Mouse (Mus musculus) heart, adult 2 months (tissue): ENCODE measurements at regions not wholly inside any gene's neighbourhood (a gene's known extent, or its start where the extent isn't known, plus 50 kb on each side); places are given as distances from the start of the nearest gene placed in this dataset.

Experiments used
- DNase-seq, 2 experiments: peaks; one replicate each; pipeline ENCODE4 v3.0.0; 2021
- H3K27ac ChIP-seq: fragments of 200-600 bp; 2 replicates; pipeline ENCODE4 v1.8.1; 2022
- H3K27me3 ChIP-seq: fragments of 200-500 bp; 2 replicates; pipeline ENCODE4 v1.6.1; 2012; ENCODE audit warnings: mild to moderate bottlenecking, low read length, inconsistent platforms, mixed read lengths; ENCODE audit not compliant: control insufficient read depth, insufficient read depth
- H3K36me3 ChIP-seq: fragments of 200-500 bp; 2 replicates; pipeline ENCODE4 v1.6.1; 2012; ENCODE audit warnings: low read length, inconsistent platforms; ENCODE audit not compliant: control insufficient read depth, insufficient read depth
- H3K4me1 ChIP-seq: fragments of 200-500 bp; 2 replicates; pipeline ENCODE4 v1.6.1; 2011; ENCODE audit warnings: low read length; ENCODE audit not compliant: control insufficient read depth, insufficient read depth
- H3K4me3 ChIP-seq: fragments of 200-600 bp; 2 replicates; pipeline ENCODE4 v1.8.1; 2022
- H3K79me2 ChIP-seq: fragments of 200-500 bp; replicated peaks from 2 replicates; pipeline ENCODE4 v1.6.1; 2012; ENCODE audit warnings: mild to moderate bottlenecking, inconsistent platforms, low read length, moderate library complexity, mixed read lengths; ENCODE audit not compliant: control insufficient read depth, insufficient read depth
- H3K9ac ChIP-seq: fragments of 200-500 bp; 2 replicates; pipeline ENCODE4 v1.6.1; 2012; ENCODE audit warnings: low read depth, mild to moderate bottlenecking, control low read depth, inconsistent platforms, low read length, mixed read lengths
- CTCF ChIP-seq: fragments of 200-600 bp; IDR thresholded peaks from 2 replicates; pipeline ENCODE4 v1.8.1; 2022; ENCODE audit warnings: antibody characterized with exemption, mild to moderate bottlenecking, moderate library complexity
- EP300 ChIP-seq: fragments of 200-500 bp; IDR thresholded peaks from 2 replicates; pipeline ENCODE4 v1.6.1; 2011; ENCODE audit warnings: low read depth, low read length, control low read depth; ENCODE audit not compliant: insufficient read depth
- POLR2A ChIP-seq: fragments of 200-500 bp; IDR thresholded peaks from 2 replicates; pipeline ENCODE4 v1.6.1; 2011; ENCODE audit warnings: mild to moderate bottlenecking, low read depth, low read length, control low read depth; ENCODE audit not compliant: insufficient read depth
- WGBS: fragments of 180-500 bp; shearing (Covaris S2); methylation state at CpG from one replicate; pipeline ENCODE4 v1.1.7; 2018; 5-methylcytosine and 5-hydroxymethylcytosine counted together
- intact Hi-C: fragments of 180-260 bp; cut with DNase I; formaldehyde crosslinking; loops from one replicate; pipeline ENCODE4 v1.15.1; 2025

GRCm38 (mm10) chr5:35176112-35176848 is 70.7 kb upstream of the Lrpap1 start:
- H3K27ac ChIP-seq = no peak overlapping the region
- no peak overlapping the region for H3K9ac ChIP-seq
- no peak overlapping the region for H3K4me3 ChIP-seq
- H3K27me3 ChIP-seq = no peaks in the 10 kb centered on the region
- intact Hi-C loops = no loop called here
- H3K79me2 ChIP-seq = no peaks in the 10 kb centered on the region
- H3K4me1 ChIP-seq = no peaks in the 10 kb centered on the region
- H3K36me3 ChIP-seq = no peaks in the 10 kb centered on the region
- TF ChIP-seq CTCF (no peak), EP300 (no peak), POLR2A (no peak)
- 61% methylated on average over 13 of the region's 13 CpGs for WGBS
- DNase-seq = no peak

GRCm38 (mm10) chr5:35174318-35174717 is 68.8 kb upstream of the Lrpap1 start:
- 64% methylated on average over 4 of the region's 4 CpGs for WGBS
- TF ChIP-seq EP300 (no peak), POLR2A (no peak), CTCF (no peak)
- no peaks in the 10 kb centered on the region for H3K36me3 ChIP-seq
- no peaks in the 10 kb centered on the region for H3K79me2 ChIP-seq
- H3K27me3 ChIP-seq = no peaks in the 10 kb centered on the region
- intact Hi-C loops = no loop called here
- H3K4me3 ChIP-seq = no peak overlapping the region
- no peaks in the 10 kb centered on the region for H3K4me1 ChIP-seq
- H3K27ac ChIP-seq = no peak overlapping the region
- no peak overlapping the region for H3K9ac ChIP-seq
- no peak for DNase-seq

GRCm38 (mm10) chr5:35171336-35171735 is 65.8 kb upstream of the Lrpap1 start:
- Histone ChIP-seq H3K79me2 (no peaks in the 10 kb centered on the region), H3K4me1 (no peaks in the 10 kb centered on the region), H3K36me3 (no peaks in the 10 kb centered on the region), H3K27me3 (no peaks in the 10 kb centered on the region), H3K9ac (no peak overlapping the region), H3K27ac (no peak overlapping the region), H3K4me3 (no peak overlapping the region)
- DNase-seq = no peak
- WGBS = 58% methylated on average over 3 of the region's 3 CpGs
- intact Hi-C loops = no loop called here
- TF ChIP-seq CTCF (no peak), POLR2A (no peak), EP300 (no peak)

GRCm38 (mm10) chr5:35170369-35171130 is 65.0 kb upstream of the Lrpap1 start:
- Histone ChIP-seq H3K4me1 (no peaks in the 10 kb centered on the region), H3K36me3 (no peaks in the 10 kb centered on the region), H3K9ac (no peak overlapping the region), H3K4me3 (no peak overlapping the region), H3K27ac (no peak overlapping the region), H3K27me3 (no peaks in the 10 kb centered on the region), H3K79me2 (no peaks in the 10 kb centered on the region)
- WGBS = 79% methylated on average over 11 of the region's 11 CpGs
- DNase-seq = no peak
- intact Hi-C loops = no loop called here
- TF ChIP-seq POLR2A (no peak), CTCF (no peak), EP300 (no peak)

- H3K79me2 ChIP-seq = no peaks in the 10 kb centered on the region
- DNase-seq = no peak
- no peak for TF ChIP-seq CTCF
- TF ChIP-seq POLR2A = no peak
- no peak for TF ChIP-seq EP300
- H3K27ac ChIP-seq = no peak overlapping the region
- no peaks in the 10 kb centered on the region for H3K36me3 ChIP-seq
- H3K4me3 ChIP-seq = no peak overlapping the region
- WGBS = 70% methylated on average over 7 of the region's 7 CpGs
- intact Hi-C loops = no loop called here
- no peaks in the 10 kb centered on the region for H3K27me3 ChIP-seq
- H3K4me1 ChIP-seq = no peaks in the 10 kb centered on the region
- H3K9ac ChIP-seq = no peak overlapping the region
Measured at GRCm38 (mm10) chr5:35169614-35170293, 64.2 kb upstream of the Lrpap1 start.

GRCm38 (mm10) chr5:35168853-35169252 is 63.3 kb upstream of the Lrpap1 start:
- intact Hi-C loops = no loop called here
- no peak overlapping the region for H3K9ac ChIP-seq
- no peaks in the 10 kb centered on the region for H3K27me3 ChIP-seq
- TF ChIP-seq CTCF (no peak), EP300 (no peak), POLR2A (no peak)
- no peaks in the 10 kb centered on the region for H3K36me3 ChIP-seq
- H3K4me3 ChIP-seq = no peak overlapping the region
- H3K79me2 ChIP-seq = no peaks in the 10 kb centered on the region
- DNase-seq = no peak
- WGBS = 60% methylated on average over 5 of the region's 5 CpGs
- no peaks in the 10 kb centered on the region for H3K4me1 ChIP-seq
- H3K27ac ChIP-seq = no peak overlapping the region
